Mouse (Mus musculus) cortical plate, adult 2 months (tissue): Measurements from ENCODE around the gene Cbx7.

Experiments
- CTCF ChIP-seq: fragments of 200-500 bp; IDR thresholded peaks from 2 replicates; pipeline ENCODE4 v1.5.1; 2011; ENCODE audit warnings: mild to moderate bottlenecking, control low read depth, low read length; ENCODE audit not compliant: insufficient read depth; ENCODE audit errors: extremely low read depth
- POLR2A ChIP-seq: fragments of 200-500 bp; IDR thresholded peaks from 2 replicates; pipeline ENCODE4 v1.6.1; 2011; ENCODE audit warnings: mild to moderate bottlenecking, low read length, control low read depth; ENCODE audit not compliant: insufficient read depth; ENCODE audit errors: extremely low read depth

- TF ChIP-seq CTCF (no peak), POLR2A (no peak)
Measured at GRCm38 (mm10) chr15:80011194-80011593, 40.3 kb upstream of the Cbx7 start.
